Mouse (Mus musculus) Patski (cell line): Measurements from ENCODE around the gene Ppp2r1b. TPM values are rescaled to one million over a fixed set of nuclear protein-coding genes. Genes with fewer than 3 reads are reported as not detected.

Experiments
- ATAC-seq: fragments of 100-300 bp; one replicate; pipeline ENCODE4 v1.8.0; 2021
- CTCF ChIA-PET: fragments of 350-600 bp; sonication (Branson Sonifier 250); formaldehyde crosslinking; loops from one replicate; lab custom pipeline; 2022; ENCODE audit warnings: inconsistent platforms; lab: Charles Lee
- POLR2A ChIA-PET: fragments of 350-600 bp; sonication (Branson Sonifier 250); formaldehyde crosslinking; loops from one replicate; lab custom pipeline; 2022; ENCODE audit warnings: antibody characterized with exemption, inconsistent platforms; lab: Charles Lee
- DNase-seq: peaks from one replicate; pipeline ENCODE4 v3.0.0-alpha.2; 2011; ENCODE audit warnings: low read depth, low spot score
- H3K27me3 ChIP-seq: fragments of 371-371 bp; one replicate; pipeline ENCODE4 v1.5.1; 2021
- CTCF ChIP-seq: fragments of 100-300 bp; IDR thresholded peaks from one replicate; pipeline ENCODE4 v1.5.1; 2021
- in situ Hi-C: fragments of 300-500 bp; cut with MboI; formaldehyde crosslinking; loops from 3 replicates; pipeline ENCODE4 v1.11.1; 2018; ENCODE audit warnings: low pct_unique_long_range_greater_than_20kb, mixed read lengths
- polyA plus RNA-seq: library from polyadenylated mRNA; unstranded; gene quantifications from one replicate; pipeline ENCODE4 v1.2.3, GENCODE M21; 2021

The Ppp2r1b gene
- polyA plus RNA-seq, 1 experiment from 2014 or later, result 34.9 TPM

GRCm38 (mm10) chr9:50850713-50851112 is 5.6 kb downstream of the Ppp2r1b start:
- ATAC-seq, result no peak
- no peak for TF ChIP-seq CTCF
- in situ Hi-C loops, result loop anchor here (5.0 kb wide), 2 partner anchors 157 to 302 kb away; partner anchors contain the start of gene Sik2
- DNase-seq, result no peak
- ChIA-PET POLR2A (no interaction called here), CTCF (interaction anchor here (0.6 to 4.7 kb wide), 6 partner anchors 37 to 164 kb away, joined by 3 to 33 read pairs (median 3); no protein-coding TSS in a partner anchor)
- H3K27me3 ChIP-seq, result no peaks in the 10 kb centered on the region

GRCm38 (mm10) chr9:50852634-50853349 is 7.7 kb downstream of the Ppp2r1b start:
- no peak for ATAC-seq
- no peak for DNase-seq
- no peak for TF ChIP-seq CTCF
- CTCF ChIA-PET, result no interaction called here
- no peaks in the 10 kb centered on the region for H3K27me3 ChIP-seq
- in situ Hi-C loops, result loop anchor here (5.0 kb wide), 2 partner anchors 155 to 300 kb away; partner anchors contain the start of gene Sik2
- POLR2A ChIA-PET, result no interaction called here

- DNase-seq (no peak), ATAC-seq (no peak)
- ChIA-PET POLR2A (no interaction called here), CTCF (interaction anchor here (1.0 to 1.3 kb wide), 2 partner anchors 153 to 960 kb away, joined by 3 to 4 read pairs; no protein-coding TSS in a partner anchor)
- TF ChIP-seq CTCF, result no peak
- in situ Hi-C loops, result loop anchor here (5.0 kb wide), 2 partner anchors 153 to 298 kb away; partner anchors contain the start of gene Sik2
- H3K27me3 ChIP-seq, result no peaks in the 10 kb centered on the region
Measured at GRCm38 (mm10) chr9:50854376-50854775, 9.3 kb downstream of the Ppp2r1b start.

- H3K27me3 ChIP-seq, result no peaks in the 10 kb centered on the region
- no peak for DNase-seq
- CTCF ChIA-PET, result interaction anchor here (1.0 to 1.3 kb wide), 2 partner anchors 152 to 959 kb away, joined by 3 to 4 read pairs; no protein-coding TSS in a partner anchor
- no peak for TF ChIP-seq CTCF
- in situ Hi-C loops, result no loop called here
- POLR2A ChIA-PET, result interaction anchor here (0.6 kb wide), 1 partner anchor 101 kb away, joined by 3 read pairs; no protein-coding TSS in a partner anchor
- ATAC-seq, result no peak
Measured at GRCm38 (mm10) chr9:50855133-50855766, 10.1 kb downstream of the Ppp2r1b start.

- in situ Hi-C loops, result no loop called here
- no peak for ATAC-seq
- ChIA-PET CTCF (no interaction called here), POLR2A (interaction anchor here (0.6 kb wide), 2 partner anchors 158 to 175 kb away, joined by 4 to 5 read pairs; no protein-coding TSS in a partner anchor)
- no peaks in the 10 kb centered on the region for H3K27me3 ChIP-seq
- DNase-seq, result no peak
- TF ChIP-seq CTCF, result no peak
Measured at GRCm38 (mm10) chr9:50855780-50856179, 10.7 kb downstream of the Ppp2r1b start.

GRCm38 (mm10) chr9:50856341-50857081 is 11.4 kb downstream of the Ppp2r1b start:
- peak; percentile 76 for ATAC-seq
- no peaks in the 10 kb centered on the region for H3K27me3 ChIP-seq
- ChIA-PET POLR2A (interaction anchor here (0.6 to 0.7 kb wide), 3 partner anchors 157 to 1019 kb away, joined by 3 to 5 read pairs (median 4); no protein-coding TSS in a partner anchor), CTCF (interaction anchor here (1.1 kb wide), 2 partner anchors 10 to 142 kb away, joined by 3 read pairs; no protein-coding TSS in a partner anchor)
- in situ Hi-C loops, result no loop called here
- TF ChIP-seq CTCF, result no peak
- no peak for DNase-seq

GRCm38 (mm10) chr9:50857082-50857641 is 12.1 kb downstream of the Ppp2r1b start:
- no peak for TF ChIP-seq CTCF
- ChIA-PET POLR2A (interaction anchor here (0.7 to 1.1 kb wide), 3 partner anchors 30 to 1019 kb away, joined by 3 read pairs; no protein-coding TSS in a partner anchor), CTCF (interaction anchor here (0.8 to 1.3 kb wide), 4 partner anchors 10 to 141 kb away, joined by 3 read pairs; no protein-coding TSS in a partner anchor)
- H3K27me3 ChIP-seq, result no peaks in the 10 kb centered on the region
- in situ Hi-C loops, result no loop called here
- peak; percentile 58 for ATAC-seq
- DNase-seq, result no peak

GRCm38 (mm10) chr9:50858681-50859080 is 13.6 kb downstream of the Ppp2r1b start:
- ChIA-PET POLR2A (interaction anchor here (1.5 kb wide), 1 partner anchor 28 kb away, joined by 3 read pairs; no protein-coding TSS in a partner anchor), CTCF (interaction anchor here (1.1 to 1.3 kb wide), 2 partner anchors 27 to 114 kb away, joined by 3 read pairs; no protein-coding TSS in a partner anchor)
- no peak for ATAC-seq
- no peak for DNase-seq
- no peaks in the 10 kb centered on the region for H3K27me3 ChIP-seq
- in situ Hi-C loops, result no loop called here
- no peak for TF ChIP-seq CTCF

- ChIA-PET POLR2A (no interaction called here), CTCF (interaction anchor here (1.3 kb wide), 1 partner anchor 146 kb away, joined by 3 read pairs; no protein-coding TSS in a partner anchor)
- in situ Hi-C loops, result no loop called here
- no peak for DNase-seq
- no peak for TF ChIP-seq CTCF
- H3K27me3 ChIP-seq, result no peaks in the 10 kb centered on the region
- no peak for ATAC-seq
Measured at GRCm38 (mm10) chr9:50861119-50861839, 16.2 kb downstream of the Ppp2r1b start.
